Mouse (Mus musculus) MEL-GATA-1-ER (cell line): ENCODE results near the gene Prpf8.
"Not testable (repeated sequence)": the region's sequence is repeated elsewhere in the genome, so short reads cannot be mapped to it uniquely, and the experiment has no call there.

Experiments used
- DNase-seq: peaks from one replicate; pipeline ENCODE4 v3.0.0-alpha.2; 2012; ENCODE audit warnings: low read depth; ENCODE audit errors: extremely low read depth

Prpf8 gene

DNA sequence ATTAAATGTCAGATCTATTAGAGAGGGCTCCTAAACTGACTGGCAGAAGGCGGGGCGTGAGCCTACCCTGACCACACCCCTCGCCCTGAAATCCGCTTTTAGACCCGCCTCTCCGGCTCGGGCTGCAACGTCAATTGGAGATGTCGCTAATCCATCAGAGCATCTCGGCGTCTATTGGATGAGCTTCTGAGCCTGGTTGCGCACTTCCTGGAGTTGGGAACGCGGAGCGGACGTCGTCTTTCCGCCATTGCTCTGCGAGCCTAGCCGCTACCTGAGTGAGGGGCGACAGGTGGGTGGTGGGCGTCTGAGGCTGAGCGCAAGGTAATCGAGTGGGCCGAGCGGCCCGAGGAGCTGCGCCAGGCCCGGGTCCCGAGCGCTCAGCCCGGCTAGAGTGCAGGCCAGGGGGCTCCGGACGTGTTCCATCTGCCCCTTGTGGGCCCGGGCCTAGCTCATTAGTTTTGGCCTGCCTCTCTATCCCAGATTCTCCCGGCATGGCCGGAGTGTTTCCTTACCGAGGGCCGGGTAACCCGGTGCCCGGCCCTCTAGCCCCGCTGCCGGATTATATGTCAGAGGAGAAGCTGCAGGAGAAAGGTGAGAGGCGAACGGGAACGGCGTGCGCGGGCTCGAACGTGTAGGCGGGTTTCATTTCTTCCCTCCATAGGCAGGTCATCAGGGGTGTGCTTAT, at the start of gene Prpf8:
TSS of gene Prpf8 (plus strand) at position 216 of the 685 bp plus-strand sequence.
- peak; percentile 93 for DNase-seq

DNA sequence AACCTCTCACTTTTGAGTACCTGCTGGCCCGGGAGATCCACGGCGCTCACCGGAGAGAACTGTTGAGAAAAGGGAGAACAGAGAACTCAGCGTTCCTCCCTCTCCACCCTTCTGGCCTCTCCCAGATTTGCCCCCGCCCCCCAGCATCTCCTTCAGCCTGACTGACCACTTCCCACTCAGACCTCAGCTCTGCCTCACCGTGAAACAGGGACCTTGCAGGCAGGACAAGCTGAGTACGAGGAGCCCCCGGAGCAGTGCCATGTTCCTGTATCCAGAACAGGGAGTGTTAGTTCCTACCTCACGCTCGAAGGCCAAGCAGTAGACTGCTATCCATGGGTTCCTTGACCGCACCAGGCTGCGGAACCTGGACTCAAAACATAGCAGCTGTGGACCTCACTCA, 48.4 kb upstream of the Prpf8 start:
- DNase-seq, result no peak

DNA sequence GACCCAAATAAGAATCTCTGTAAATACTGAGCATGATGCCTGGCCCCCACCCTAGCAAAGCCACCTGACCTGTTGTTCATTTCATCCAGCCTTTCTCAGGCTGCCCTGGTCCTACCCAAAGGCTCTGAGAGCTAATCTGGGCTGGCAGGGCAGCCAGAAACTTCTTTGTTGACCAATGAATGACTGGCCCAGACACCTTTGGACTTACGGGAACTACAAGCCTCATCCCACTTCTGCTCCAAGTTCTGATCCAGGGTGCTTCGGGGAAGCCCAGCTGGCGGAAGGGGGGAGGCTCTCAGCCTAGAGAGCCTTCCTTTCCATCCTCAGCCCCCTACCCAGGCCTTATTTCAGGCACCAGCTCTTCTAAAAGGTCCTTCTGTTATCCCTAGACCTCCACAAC, 47.8 kb upstream of the Prpf8 start:
- no peak for DNase-seq

- no peak for DNase-seq
Observed at GRCm38 (mm10) chr11:75439363-75439762, 47.3 kb upstream of the Prpf8 start, which contains the start of gene Serpinf2. Serpinf2 (minus strand) TSS chr11:75439591.

DNA sequence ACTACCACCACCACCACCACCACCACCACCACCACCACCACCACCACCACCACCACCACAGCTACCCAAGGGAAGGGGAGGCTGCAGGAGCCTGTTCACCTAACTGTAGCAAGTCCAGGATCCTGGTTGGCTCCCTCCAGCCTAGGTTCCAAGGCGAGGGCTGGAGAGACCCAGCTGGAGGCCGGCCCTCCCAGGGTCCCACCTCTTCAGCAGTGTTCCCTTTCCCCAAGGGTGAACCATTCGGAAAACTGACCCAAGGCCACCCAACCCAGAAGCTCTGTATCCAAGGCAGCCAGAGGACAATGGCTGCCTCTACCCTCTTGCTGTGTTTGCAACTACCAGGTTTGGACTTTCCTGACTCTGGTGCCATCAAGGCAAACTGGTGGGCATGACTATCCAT, 46.7 kb upstream of the Prpf8 start:
- no peak for DNase-seq

- no peak for DNase-seq
Observed at GRCm38 (mm10) chr11:75441034-75441433, 45.6 kb upstream of the Prpf8 start.

GRCm38 (mm10) chr11:75441601-75442000, 45.0 kb upstream of the Prpf8 start:
- DNase-seq, result no peak

DNA sequence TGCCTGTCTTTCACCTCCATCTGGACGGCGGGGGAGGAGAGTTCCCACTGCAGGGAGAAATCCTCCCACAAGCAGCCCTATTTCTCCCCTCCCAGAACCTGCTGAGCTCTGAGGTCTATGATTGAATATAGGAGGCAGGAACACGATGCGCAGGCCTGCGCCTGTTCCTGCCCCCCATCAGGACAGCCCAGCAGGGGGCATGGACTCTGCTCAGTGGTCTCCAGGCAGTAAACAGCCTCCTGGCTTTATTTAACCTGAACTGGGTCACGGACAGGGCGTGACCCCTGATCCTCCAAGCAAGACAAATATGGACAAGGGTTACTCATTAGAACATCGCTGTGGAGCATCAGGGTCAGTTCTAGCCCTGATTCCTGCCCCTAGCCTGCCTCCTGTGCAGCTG, 42.9 kb upstream of the Prpf8 start:
- DNase-seq, result no peak

- DNase-seq, result no peak
Observed at GRCm38 (mm10) chr11:75448575-75448974, 38.0 kb upstream of the Prpf8 start.

DNA sequence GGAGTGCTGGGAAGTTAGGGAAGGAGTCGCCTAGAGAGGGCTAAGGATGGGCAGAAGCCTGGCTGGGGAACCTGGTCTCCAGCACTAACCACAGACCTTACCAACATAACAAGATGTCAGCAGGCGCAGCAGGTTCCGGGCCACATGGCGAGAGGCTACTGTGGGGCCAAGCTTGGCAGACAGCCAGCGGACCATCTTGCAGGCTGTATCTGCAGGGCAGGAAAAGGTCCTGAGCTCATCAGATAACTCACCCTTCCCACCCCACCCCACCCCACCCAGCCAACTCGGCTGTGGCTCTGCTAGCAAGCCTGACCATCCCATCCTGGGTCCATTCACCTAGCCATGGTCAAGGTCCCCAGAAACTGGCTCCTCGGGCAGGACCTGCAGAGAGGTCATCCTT, 36.9 kb upstream of the Prpf8 start:
- DNase-seq, result no peak

DNA sequence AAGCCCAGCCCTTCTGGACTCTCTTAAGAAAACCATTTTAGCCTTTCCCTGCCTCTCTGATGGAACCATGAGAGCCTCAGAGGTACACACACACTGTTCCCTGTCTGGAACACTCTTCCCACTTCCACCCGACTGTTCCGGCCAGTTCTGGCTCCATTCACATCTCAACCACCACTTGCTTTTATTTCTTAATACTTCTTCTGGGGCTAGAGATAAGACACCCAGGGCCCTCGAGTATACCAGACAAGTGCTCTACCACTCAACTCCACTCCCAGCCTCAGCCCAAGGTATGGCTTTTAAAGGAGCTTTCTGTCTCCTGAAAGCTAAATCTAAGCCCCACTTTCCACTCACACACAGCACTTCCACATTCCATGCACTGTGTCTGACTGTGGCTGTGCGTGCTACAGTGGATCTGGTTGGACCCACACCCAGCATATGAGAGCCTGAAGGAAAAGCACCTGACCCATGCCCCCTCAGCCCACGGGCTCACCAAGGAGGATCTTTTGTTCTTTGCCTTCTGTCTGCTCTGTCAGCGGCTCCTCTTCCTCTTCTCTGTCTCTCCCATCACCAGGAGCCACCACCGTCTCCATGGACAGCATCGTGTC, 36.2 kb upstream of the Prpf8 start:
- no peak for DNase-seq

DNA sequence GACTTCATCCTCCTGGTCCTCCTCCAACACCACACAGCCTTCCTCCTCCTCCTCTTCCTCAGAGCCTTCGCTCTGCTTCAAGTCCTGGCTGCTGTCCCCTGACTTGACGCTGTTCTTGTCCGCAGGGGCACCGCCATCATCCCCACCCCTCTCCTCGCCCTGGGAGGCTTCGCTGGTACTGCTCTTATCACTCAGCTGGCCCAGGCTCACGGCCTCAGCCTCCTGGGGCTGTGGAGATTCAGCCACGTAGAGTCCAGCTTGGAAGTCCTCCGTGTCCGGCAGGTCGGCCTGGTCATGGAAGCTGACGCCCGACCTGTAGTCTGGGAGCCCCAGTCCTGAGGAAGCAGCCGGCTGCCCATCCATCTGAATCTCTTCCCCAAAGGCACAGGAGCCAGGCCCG, 35.7 kb upstream of the Prpf8 start:
- no peak for DNase-seq

- DNase-seq, result no peak
Observed at GRCm38 (mm10) chr11:75452081-75452480, 34.5 kb upstream of the Prpf8 start.

- no peak for DNase-seq
Observed at GRCm38 (mm10) chr11:75452812-75453557, 33.6 kb upstream of the Prpf8 start.

DNA sequence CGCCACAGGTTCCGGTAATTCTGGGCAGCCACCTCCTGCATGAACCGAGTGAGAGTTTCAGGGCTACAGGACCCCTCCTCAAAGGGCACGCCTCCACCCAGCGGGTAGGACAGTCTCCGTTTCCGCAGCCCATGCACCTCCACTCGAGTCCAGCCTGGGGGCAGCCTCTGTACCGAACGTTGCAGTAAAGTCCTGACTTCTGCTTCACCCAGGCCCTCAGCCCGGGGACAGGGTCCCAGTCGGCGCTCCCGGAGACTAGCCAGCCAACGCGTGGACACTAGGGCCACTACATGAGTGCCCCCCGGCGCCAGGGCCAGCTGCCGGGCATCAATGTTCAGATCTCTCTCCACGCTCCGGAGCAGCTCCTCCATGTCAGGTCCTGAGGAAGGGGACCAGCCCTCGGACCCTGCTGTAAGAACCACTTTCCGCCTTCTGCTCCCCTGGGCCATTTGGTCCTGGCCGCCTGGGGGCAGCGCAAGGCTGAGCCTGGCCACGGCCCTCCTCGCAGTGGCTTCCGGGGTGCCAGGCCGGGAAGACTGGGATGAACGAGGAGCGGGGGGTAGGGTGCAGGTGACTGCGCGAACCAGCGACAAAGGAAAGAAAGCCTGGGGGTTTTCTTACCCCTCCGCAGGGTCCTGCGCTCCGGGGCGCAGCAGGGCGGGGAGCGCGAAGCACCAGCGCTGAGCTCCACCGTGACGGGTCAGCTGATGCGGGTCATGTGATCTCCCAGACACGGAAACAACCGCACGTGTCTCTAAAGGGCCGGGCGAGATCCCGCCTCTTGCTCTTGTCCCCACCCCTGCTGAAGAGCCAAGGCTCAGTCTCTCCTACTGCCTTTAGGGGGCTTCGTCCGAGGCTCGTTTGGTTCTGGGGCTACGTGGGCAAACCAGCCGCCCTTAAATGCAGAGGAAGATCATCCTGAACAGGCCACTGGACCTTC, 32.4 kb upstream of the Prpf8 start, which contains the start of gene Wdr81:
TSS of gene Wdr81 (minus strand) at position 727 of the 940 bp plus-strand sequence.
- peak; percentile 75 for DNase-seq

DNA sequence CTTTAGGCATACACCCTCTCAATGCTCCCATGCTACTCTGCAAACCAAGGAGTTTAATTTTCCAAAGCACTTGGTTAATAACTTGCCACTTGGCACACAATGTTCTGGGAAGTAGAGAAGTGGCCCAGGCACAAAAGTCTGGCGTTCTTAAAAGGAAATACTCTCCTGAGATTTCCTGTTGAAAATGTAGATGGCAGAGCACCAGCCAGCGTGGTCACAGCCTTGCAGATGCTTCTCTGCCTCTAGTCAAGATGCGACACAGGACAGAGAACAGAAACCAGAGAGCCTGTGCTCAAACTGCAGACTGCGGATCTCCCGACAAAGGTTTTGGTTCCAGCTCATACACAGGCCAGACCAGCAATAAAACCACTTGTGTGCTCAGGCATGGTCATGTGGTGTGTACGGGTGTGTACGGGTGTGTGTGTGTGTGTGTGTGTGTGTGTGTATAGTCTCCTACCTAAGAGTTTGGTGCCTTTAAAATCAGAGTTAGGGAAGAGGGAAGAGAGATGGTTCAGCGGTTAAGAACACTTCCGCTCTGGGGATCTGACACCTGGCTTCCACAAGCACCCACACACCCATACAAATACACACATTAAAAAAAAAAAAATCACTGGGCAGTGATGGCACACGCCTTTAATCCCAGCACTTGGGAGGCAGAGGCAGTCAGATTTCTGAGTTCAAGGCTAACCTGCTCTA, 31.4 kb upstream of the Prpf8 start:
- no peak for DNase-seq

DNA sequence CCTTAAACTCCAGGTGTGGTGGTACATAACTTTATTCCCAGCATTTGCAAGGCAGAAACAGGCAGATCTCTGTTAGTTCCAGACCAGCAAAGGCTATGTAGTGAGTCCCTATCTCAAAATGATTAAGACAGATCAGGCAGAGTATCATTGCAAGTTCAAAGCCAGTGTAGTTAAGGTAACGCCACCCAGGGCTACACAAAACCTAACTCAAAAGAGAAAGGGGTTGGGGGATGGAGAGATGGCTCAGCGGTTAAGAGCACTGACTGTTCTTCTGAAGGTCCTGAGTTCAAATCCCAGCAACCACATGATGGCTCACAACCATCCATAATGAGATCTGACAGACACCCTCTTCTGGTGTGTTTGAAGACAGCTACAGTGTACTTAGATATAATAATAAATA, 30.6 kb upstream of the Prpf8 start:
- not testable (repeated sequence) for DNase-seq

DNA sequence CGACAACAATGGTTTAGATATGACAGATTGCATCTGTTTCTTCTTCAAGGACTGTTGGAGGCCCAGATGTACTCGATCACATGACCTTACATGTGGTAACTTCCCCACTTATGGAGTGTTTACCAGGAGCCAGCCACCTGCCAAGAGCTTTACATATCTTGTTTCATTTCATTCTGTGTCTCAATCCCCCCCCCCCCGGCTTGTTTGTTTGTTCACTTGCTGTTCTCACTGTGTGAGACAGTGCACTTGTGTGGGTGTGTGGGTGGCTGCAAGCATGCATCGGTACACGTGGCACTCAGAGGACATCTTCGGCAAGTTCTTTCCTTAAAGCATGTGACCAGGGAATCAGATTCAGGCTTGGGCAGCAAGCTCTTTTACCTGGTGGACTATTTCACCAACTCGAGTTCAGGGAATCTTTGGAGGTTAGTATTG, 30.2 kb upstream of the Prpf8 start:
- no peak for DNase-seq

GRCm38 (mm10) chr11:75458169-75458568, 28.4 kb upstream of the Prpf8 start:
- no peak for DNase-seq

- peak; percentile 89 for DNase-seq
Observed at GRCm38 (mm10) chr11:75458628-75459041, 28.0 kb upstream of the Prpf8 start.
